Mouse (Mus musculus) urinary bladder, adult 2 months (tissue): ENCODE results near the gene Cfap299. TPM values are rescaled to one million over a fixed set of nuclear protein-coding genes. Genes with fewer than 3 reads are reported as not detected.
A peak's percentile ranks its signal among the peaks of the same experiment; 100 is the strongest.
"Not testable (repeated sequence)": the region's sequence is repeated elsewhere in the genome, so short reads cannot be mapped to it uniquely, and the experiment has no call there.

Source experiments
- DNase-seq: peaks from one replicate; pipeline ENCODE4 v3.0.0; 2022; ENCODE audit warnings: low spot score
- polyA plus RNA-seq: library from polyadenylated mRNA; depleted of rRNA; stranded (reverse); fragments of >200 nt; gene quantifications from 2 replicates; pipeline ENCODE4 v1.2.3, GENCODE M21; 2012; rRNA removed

Cfap299 gene
- 0.24 and 0.69 TPM in 2 replicates for polyA plus RNA-seq

GRCm38 (mm10) chr5:98328848-98329624, at the start of gene Cfap299:
Cfap299 (plus strand) TSS chr5:98329304.
- peak; percentile 83 for DNase-seq

GRCm38 (mm10) chr5:98281993-98282392, 47.1 kb upstream of the Cfap299 start:
- DNase-seq: no peak

DNA sequence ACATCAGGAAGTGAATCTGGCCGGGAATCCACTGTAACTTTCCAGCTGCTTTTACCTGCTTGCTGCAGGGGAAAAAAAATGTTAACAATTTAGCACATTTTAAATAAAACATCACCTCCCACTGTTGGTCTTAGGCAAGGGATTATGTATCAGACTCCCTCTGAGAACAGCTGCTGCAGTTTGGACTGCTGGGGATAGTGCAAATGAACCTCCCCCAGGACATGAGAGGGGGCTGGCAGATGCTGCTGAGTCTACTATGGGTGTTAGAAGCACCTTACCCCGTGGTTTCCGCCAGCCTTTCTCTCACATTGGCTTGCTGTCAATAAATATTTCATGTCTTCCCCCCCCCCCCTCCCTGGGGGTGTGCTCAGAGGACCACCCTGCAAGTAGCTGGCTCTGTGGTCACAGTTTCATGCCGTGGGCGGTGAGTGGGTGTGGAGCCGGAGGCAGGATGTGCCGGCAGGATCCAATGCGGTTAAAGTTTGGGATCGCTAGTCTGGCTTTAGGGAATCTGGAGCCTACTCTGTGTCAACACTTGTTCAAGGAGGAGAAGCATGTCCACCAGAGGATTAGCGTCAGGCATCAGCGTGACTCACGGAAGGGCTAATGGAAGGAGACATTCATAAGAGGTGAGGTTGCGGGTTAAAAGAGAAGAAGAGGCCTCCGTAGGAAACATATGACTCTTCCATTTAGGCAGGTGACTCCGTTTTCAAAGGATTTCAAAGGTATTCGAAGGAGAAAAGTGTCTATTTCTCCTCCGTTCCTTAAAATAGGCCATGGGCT, 45.2 kb upstream of the Cfap299 start:
- DNase-seq: no peak

GRCm38 (mm10) chr5:98290642-98291041, 38.5 kb upstream of the Cfap299 start:
- DNase-seq: no peak

DNA sequence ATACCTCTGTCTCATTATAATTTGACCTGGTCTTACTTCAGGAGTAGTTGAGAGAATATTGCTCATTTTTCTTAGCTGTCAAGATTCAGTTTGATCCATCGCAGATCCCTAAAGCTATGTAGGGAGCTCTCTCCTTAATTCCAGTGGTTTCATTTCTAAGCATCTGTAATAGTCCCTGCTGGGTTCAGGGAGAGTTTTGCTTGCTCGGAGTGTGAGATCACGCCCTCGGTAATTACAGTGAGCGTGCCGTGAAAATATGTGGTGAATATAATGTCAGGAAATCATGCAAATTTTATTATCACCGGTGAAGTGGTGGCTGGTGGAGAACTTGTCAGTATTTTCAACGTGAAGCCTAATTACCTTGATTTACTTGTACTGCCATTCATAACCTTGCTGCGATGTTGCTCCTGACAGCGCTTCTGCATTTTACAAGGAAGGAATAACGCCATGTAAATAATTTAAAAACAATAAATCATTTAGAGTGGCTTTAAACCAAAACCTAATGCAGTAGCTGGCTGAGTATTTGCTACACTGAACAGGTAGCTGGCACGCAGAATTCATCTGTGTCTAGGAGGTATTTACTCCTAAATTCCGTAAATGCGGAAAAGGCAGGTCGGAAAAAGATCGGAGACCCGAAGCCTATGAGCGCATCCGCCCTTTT, 36.6 kb upstream of the Cfap299 start:
- DNase-seq: no peak

DNA sequence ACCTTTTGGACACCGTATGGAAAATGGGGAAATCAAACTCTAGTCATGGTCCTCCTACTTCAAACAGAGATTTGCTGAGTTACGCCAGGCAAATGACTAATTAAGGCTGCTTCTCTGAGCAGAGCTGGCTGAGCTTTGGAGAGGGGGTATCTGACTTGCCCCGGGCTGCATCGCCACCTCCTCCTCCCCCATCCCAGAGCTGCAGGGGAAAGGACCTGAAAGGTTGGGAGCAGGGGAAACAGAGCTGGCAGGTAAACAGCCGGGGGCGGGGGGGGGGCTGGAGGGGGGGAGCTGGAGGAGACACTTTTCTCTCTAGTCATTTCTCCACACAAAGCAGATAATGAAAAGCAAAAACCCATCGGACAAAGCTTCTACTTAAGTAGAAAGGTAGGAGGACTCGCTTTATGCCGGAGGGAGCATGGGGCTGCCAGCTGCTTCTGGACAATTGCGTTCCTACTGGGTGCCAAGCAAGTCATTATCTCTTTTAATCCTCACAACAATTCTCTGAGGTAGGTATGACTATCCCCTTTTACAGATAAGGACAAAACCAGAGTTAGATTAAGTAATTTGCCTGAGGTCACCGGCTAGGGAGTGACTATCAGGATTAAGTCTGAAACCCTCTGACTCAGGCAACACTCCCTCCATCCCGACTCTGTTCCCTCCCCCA, 35.9 kb upstream of the Cfap299 start:
- no peak for DNase-seq

DNA sequence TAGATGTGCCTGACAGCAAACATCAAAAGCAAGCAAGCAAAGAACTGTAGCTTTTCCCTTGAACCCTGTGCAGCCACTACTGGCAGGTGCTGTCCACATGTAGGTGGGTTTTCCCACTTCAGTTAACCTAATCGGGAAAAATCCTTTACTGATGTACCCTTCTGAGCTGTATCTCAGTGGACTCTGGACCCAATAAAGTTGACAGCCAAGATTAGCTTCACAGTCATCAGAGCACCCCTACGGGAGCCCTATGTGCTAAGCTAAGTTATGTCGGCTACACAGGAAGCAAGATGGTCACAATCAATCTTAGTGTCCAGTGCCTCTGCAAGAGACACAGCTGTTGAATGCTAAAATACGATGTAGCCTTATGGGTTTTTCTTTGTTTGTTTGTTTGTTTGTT, 29.0 kb upstream of the Cfap299 start:
- DNase-seq: no peak

GRCm38 (mm10) chr5:98305673-98306072, 23.4 kb upstream of the Cfap299 start:
- DNase-seq: no peak

GRCm38 (mm10) chr5:98306528-98306927, 22.6 kb upstream of the Cfap299 start:
- no peak for DNase-seq

- no peak for DNase-seq
Observed at GRCm38 (mm10) chr5:98326625-98327024, 2.5 kb upstream of the Cfap299 start.

DNA sequence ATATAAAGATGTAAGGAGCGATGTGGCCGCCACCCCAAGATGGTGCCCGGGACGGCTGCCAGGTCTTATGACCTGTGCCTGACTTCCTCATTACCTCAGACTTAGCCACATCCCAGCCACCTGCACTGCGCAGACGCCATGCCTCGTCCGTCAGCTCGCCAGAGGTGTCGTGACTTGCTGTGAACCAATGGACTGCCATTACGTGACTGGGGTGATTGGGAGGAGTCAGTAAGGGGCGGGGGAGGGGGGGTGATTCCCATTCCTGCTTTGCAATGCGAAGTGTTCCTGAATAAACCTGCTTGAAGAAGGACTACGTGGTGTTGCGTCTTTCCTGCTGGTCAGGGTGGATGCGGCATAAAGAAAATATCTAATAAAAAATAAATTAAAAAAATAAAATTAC, 14.6 kb downstream of the Cfap299 start:
- DNase-seq: not testable (repeated sequence)

DNA sequence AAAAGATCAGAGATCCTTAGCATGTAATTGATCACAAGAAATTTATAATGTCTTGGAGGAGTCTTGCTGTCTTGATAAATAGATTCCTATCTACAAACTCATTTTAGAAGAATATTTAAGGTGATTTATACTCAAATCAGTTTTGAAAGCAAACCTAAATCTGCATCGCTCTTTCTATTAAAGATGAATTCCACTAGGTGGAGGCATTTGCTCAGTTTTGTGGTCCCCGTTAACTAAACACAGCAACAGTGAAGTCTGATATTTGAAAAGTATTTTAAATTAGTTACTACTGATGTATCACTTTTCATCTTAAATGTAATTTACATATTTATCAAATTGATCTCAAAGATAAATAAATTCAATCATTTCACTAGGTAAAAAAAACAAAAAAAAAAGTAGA, 15.5 kb downstream of the Cfap299 start:
- DNase-seq: no peak

DNA sequence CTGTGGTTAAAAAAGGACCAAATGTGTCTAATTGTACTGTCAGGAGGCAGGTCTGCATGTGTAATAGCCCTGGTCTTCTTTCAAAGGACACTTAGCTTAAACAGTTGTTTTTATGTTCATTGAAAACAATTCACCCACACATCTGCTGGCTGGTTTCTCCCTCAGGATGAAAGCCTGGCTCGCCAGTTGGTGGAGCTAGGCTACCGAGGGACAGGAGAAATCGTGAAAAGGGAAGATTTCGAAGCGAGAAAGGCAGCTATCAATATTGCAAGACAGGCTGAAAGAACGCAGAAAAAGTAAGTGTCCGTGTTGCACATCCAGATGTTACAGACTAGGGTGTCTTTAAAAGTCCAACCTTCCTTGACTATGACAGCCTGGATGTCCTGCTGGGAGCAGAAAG, 17.0 kb downstream of the Cfap299 start:
- no peak for DNase-seq

- DNase-seq: peak; percentile 68
Observed at GRCm38 (mm10) chr5:98348605-98349004, 19.5 kb downstream of the Cfap299 start.

GRCm38 (mm10) chr5:98359912-98360311, 30.8 kb downstream of the Cfap299 start:
- DNase-seq: no peak

DNA sequence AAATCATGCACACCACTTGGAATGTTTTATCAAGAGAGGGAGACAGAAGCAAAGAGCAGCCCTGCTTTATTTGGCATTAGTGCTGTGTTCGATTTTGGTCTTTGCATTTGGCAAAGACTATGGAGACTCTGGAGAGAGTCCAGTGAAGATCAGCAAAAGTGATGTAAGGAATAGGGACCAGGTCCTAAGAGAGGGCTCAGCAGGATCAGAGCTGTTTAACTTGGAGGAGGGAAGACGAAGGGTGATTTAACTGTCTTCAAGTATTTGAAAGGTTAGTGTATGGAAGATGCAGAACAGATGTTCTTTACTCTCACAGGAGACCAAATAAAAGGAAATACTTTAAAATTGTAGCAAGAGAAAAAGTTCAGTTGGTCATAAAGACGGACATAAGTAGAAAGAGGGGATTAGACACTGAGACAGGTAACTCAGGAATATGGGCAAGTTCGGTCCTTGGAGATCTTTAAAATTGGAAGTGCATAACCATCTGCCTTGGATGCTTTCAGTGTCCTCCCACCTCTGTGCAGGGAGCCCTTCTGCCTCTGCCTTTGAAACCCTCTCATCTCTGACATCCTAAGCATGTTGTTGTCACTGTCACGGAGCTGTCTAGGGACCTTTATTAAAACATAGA, 31.8 kb downstream of the Cfap299 start:
- DNase-seq: no peak

- DNase-seq: no peak
Observed at GRCm38 (mm10) chr5:98363428-98363827, 34.3 kb downstream of the Cfap299 start.

- no peak for DNase-seq
Observed at GRCm38 (mm10) chr5:98365340-98365739, 36.2 kb downstream of the Cfap299 start.

DNA sequence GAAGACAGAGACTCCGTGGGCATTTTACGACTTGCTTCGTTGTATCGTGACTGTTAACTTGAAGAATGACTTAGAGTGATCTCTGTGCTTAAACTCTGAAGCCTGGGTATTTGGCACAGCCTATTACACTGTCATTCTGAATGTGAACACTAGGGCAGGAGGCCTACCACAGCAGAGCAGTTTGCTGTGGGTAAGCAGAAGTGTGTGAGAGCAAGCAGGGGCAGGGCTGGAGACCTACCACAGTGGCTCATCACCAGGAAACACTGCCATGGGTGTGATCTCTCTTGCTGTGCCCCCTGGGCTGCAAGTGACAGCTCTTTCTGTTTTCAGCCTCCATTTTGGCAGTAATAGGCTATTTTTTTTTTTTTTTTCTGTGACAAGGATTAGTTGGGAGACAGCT, 39.7 kb downstream of the Cfap299 start:
- DNase-seq: no peak

GRCm38 (mm10) chr5:98369426-98369825, 40.3 kb downstream of the Cfap299 start:
- DNase-seq: no peak

DNA sequence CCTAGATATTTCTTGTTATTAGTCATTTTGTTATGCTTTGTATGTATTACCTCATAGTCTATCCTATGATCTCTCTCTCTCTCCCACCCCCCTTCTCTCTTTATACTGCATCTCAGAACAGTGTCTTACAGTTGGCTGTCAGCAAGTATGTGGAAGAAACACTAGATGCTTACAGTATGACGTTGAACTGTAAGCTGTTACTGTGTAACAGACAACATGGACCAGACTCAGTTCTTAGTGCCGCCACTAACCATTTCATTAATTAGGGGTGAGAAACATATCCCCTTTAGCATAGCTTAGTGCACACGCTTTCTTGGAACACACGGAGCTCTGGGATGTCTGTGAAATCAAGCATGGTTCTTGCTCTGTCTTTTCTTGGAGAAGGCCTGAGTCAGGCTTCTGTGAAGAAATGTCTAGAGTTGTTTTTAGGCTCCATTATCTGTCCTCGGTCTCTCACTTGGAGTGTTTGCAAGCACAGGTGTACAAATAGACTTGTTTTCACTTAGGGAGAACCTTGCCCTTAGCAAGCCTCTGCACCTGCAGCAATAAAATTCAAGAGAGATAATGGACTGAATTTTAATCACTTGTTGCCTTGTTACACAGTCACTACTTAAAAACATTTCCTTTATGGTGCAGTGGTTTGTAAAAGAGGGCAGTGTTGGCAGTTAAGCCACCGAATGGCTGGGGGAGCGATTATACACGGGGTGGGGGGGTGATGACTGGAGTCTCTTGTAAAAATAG, 47.1 kb downstream of the Cfap299 start:
- no peak for DNase-seq
